9 mouse cellular contexts compared by ENCODE assay signal in genomic region chr11:42927156-42927555, GRCm38 (mm10).
DNase-seq lines count a peak whose midpoint lies in the region.
"Had no signal": no experiment of that assay in that cellular context is flagged by ENCODE, and none has a peak within 500 bp of the region (broad histone marks: within the 10 kb centered on the region; RNA-seq: fewer than 3 reads in every experiment).

No protein-coding gene starts in this region.

- DNase-seq in brain, adult 2 months (ENCODE audit: low read depth, low spot score) = peak; percentile 99
- peak; percentile 92 to 94 for DNase-seq in cerebellum, adult 18-20 months
- DNase-seq in frontal cortex, postnatal 36 days (ENCODE audit: low spot score in 2 of 2) = peak; percentile 65 to 89
- DNase-seq in left cerebral cortex, postnatal 10 days (ENCODE audit: extremely low spot score in 1 of 2, low spot score in 2 of 2) = peak; percentile 40 to 76
- no peak for DNase-seq in urinary bladder, postnatal 10 days (ENCODE audit: low spot score)
- DNase-seq in kidney, postnatal 10 days = no peak
- DNase-seq in lung, postnatal 14 days = no peak
- DNase-seq: heart, postnatal 14 days; lung, embryonic 14.5 days had no signal

- intact Hi-C loops in left cerebral cortex, postnatal 10 days (cut with DNase I) = no loop called here

Comparison
In these comparisons a context has a peak if more than half of its experiments do, and no peak if none do; other contexts are left out.
1. DNase-seq: peak in brain, adult 2 months (single experiment), cerebellum, adult 18-20 months (2 of 2), frontal cortex, postnatal 36 days (2 of 2) and left cerebral cortex, postnatal 10 days (2 of 2); none in urinary bladder, postnatal 10 days (single experiment), kidney, postnatal 10 days (single experiment) and lung, postnatal 14 days (single experiment).